Mouse (Mus musculus) heart, postnatal 25 days (tissue): Measurements from ENCODE around the gene Ip6k2. TPM values are rescaled to one million over a fixed set of nuclear protein-coding genes. Genes with fewer than 3 reads are reported as not detected.

Experiments
- DNase-seq: peaks from one replicate; pipeline ENCODE4 v3.0.0; 2022; ENCODE audit warnings: low spot score
- intact Hi-C: fragments of 180-260 bp; cut with DNase I; formaldehyde crosslinking; loops from one replicate; pipeline ENCODE4 v1.15.1; 2025
- microRNA-seq: library from miRNA; unstranded; fragments of <30 nt; microRNA quantifications from one replicate; pipeline ENCODE4 v1.2.0, GENCODE M21; 2022
- total RNA-seq, 2 experiments: library from RNA; stranded (reverse); gene quantifications; 2 replicates each; pipeline ENCODE4 v1.2.3; 2021

Gene Ip6k2
- total RNA-seq, 2 experiments from 2014 or later: 21.1 to 26.4 TPM

GRCm38 (mm10) chr9:108854241-108854696 lies 70.7 kb downstream of the Ip6k2 start:
- intact Hi-C loops: no loop called here
- DNase-seq: peak; percentile 78

- intact Hi-C loops: no loop called here
- DNase-seq: no peak
Measured at GRCm38 (mm10) chr9:108855335-108855734, 71.7 kb downstream of the Ip6k2 start.

Small RNA genes lying within 50 kb of the gene (microRNA-seq; reads per million reads assigned to microRNA genes)
- not detected for gene Gm23156

Other genes with a start within 250 kb of the Ip6k2 start
- 10 to 100 TPM; 47.5 to 47.6 TPM for gene Impdh2, start 223.5 kb upstream of the Ip6k2 start, total RNA-seq
- gene Ndufaf3, start 216.4 kb upstream of the Ip6k2 start, total RNA-seq: 10 to 100 TPM; 70.6 to 77.9 TPM
- gene Dalrd3, start 213.9 kb upstream of the Ip6k2 start, total RNA-seq: 10 to 100 TPM; 21.0 to 21.3 TPM
- gene Wdr6, start 205.1 kb upstream of the Ip6k2 start, total RNA-seq: 10 to 100 TPM; 14.3 to 16.1 TPM
- gene P4htm, start 186.1 kb upstream of the Ip6k2 start, total RNA-seq: 10 to 100 TPM; 14.5 to 18.5 TPM
- gene Arih2, start 134.4 kb upstream of the Ip6k2 start, total RNA-seq: 10 to 100 TPM; 41.3 to 42.2 TPM
- gene Slc25a20, start 121.7 kb upstream of the Ip6k2 start, total RNA-seq: 100 to 1,000 TPM; 192 to 211 TPM
- gene Prkar2a, start 94.5 kb upstream of the Ip6k2 start, total RNA-seq: 10 to 100 TPM; 80.3 to 81.8 TPM
- 1 to 10 TPM; 7.9 to 8.3 TPM for gene Nckipsd, start 24.6 kb downstream of the Ip6k2 start, total RNA-seq
- gene Celsr3, start 42.5 kb downstream of the Ip6k2 start, total RNA-seq: under 1 TPM; 0.03 to 0.23 TPM
- gene Slc26a6, start 69.5 kb downstream of the Ip6k2 start, total RNA-seq: 10 to 100 TPM; 27.4 to 28.7 TPM
- gene Tmem89, start 130.8 kb downstream of the Ip6k2 start, total RNA-seq: not detected
- 1,000 to 10,000 TPM; 2,451 to 2,563 TPM for gene Uqcrc1, start 152.8 kb downstream of the Ip6k2 start, total RNA-seq
- under 1 TPM; 0.23 to 0.61 TPM for gene Col7a1, start 169.8 kb downstream of the Ip6k2 start, total RNA-seq
- gene Ucn2, start 202.2 kb downstream of the Ip6k2 start, total RNA-seq: not detected
- 1 to 10 TPM; 2.3 to 2.7 TPM for gene Pfkfb4, start 208.0 kb downstream of the Ip6k2 start, total RNA-seq